Mouse (Mus musculus) forebrain, embryonic 10.5 days (tissue): ENCODE measurements around the gene Wsb2. TPM values are rescaled to one million over a fixed set of nuclear protein-coding genes. Genes with fewer than 3 reads are reported as not detected.
"Not testable (repeated sequence)": the region's sequence is repeated elsewhere in the genome, so short reads cannot be mapped to it uniquely, and the experiment has no call there.

ENCODE experiments used
- DNase-seq: peaks from one replicate; pipeline ENCODE4 v3.0.0-alpha.2; 2017; ENCODE audit warnings: low spot score; ENCODE audit errors: extremely low spot score
- H3K27ac ChIP-seq: fragments of 300-500 bp; sonication (generic); 2 replicates; pipeline ENCODE4 v1.5.1; 2016; ENCODE audit warnings: mild to moderate bottlenecking
- H3K27me3 ChIP-seq: fragments of 300-500 bp; sonication (generic); 2 replicates; pipeline ENCODE4 v1.6.1; 2016; ENCODE audit warnings: mild to moderate bottlenecking; ENCODE audit not compliant: poor library complexity, severe bottlenecking
- H3K36me3 ChIP-seq: fragments of 300-500 bp; sonication (generic); replicated peaks from 2 replicates; pipeline ENCODE4 v1.6.1; 2016; ENCODE audit warnings: mild to moderate bottlenecking, moderate library complexity
- H3K4me1 ChIP-seq: fragments of 300-500 bp; sonication (generic); 2 replicates; pipeline ENCODE4 v1.6.1; 2016
- H3K4me3 ChIP-seq: fragments of 300-500 bp; sonication (generic); 2 replicates; pipeline ENCODE4 v1.5.1; 2016; ENCODE audit warnings: mild to moderate bottlenecking, moderate library complexity
- H3K9me3 ChIP-seq: fragments of 300-500 bp; sonication (generic); 2 replicates; pipeline ENCODE4 v1.6.1; 2016; ENCODE audit warnings: mild to moderate bottlenecking, moderate library complexity
- WGBS: fragments of 180-500 bp; shearing (Covaris S2); methylation state at CpG from one replicate; pipeline ENCODE4 v1.1.7; 2016; 5-methylcytosine and 5-hydroxymethylcytosine counted together
- polyA plus RNA-seq: library from polyadenylated mRNA; unstranded; fragments of >200 nt; fragmentation: Nextera tagmentation; extraction: Ambion mirVana; gene quantifications from 2 replicates; pipeline ENCODE4 v1.2.1, GENCODE M21; 2016

The Wsb2 gene
- polyA plus RNA-seq, 1 experiment from 2014 or later, result 45.4 TPM

DNA sequence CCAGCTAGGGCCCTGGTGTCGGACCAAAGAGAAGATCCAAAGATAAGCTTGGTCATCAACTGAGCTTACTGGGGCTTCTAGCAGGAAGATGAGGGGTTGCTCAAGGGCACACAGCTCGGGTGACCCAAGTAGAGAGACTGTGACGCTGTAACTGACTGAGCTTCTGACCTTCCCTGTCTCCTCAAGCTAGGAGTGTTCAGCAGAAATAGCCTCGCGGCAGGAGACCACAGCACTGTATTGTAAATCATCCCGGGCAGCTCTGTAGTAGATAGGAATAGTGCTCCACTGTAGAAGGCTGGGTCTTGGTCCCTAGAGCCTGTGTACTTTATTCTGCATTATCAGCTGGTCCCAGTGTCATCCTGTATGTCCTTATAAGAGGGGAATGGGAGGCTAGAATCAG lies 15.2 kb upstream of the Wsb2 start:
- no peak overlapping the region for H3K27ac ChIP-seq
- peaks cover 1% of the 10 kb centered on the region; the same call in 1 of the 2 replicates for H3K9me3 ChIP-seq
- 83% methylated on average over 6 of the region's 6 CpGs for WGBS
- DNase-seq, result no peak
- no peaks in the 10 kb centered on the region for H3K27me3 ChIP-seq
- 0 out of 2 replicates have a peak, but pooled peaks cover 3% of the 10 kb centered on the region for H3K4me1 ChIP-seq
- H3K4me3 ChIP-seq, result no peak overlapping the region
- H3K36me3 ChIP-seq, result peaks cover 8% of the 10 kb centered on the region

DNA sequence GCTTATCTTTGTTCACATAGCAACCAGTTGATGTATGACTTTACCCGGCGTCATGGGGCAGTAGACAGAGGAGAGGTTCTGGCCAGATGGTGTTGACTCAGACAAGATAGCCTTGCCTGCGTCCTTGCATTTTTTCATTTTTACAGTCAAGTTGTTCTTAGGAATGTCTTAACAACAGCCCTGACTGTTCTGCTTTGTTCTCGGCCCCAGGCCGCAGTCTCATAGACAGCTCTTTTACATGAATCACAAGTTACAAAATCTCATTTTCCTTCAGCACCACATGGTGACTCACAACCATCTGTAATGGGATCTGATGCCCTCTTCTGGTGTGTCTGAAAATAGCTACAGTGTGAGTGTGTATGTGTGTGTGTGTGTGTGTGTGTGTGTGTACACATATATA lies 12.6 kb upstream of the Wsb2 start:
- not testable (repeated sequence) for H3K27ac ChIP-seq, H3K9me3 ChIP-seq, DNase-seq, H3K27me3 ChIP-seq, H3K4me3 ChIP-seq
- Histone ChIP-seq H3K4me1 (peaks cover 11% of the 10 kb centered on the region), H3K36me3 (peaks cover 11% of the 10 kb centered on the region)
- WGBS, result 93% methylated on average over 5 of the region's 5 CpGs

DNA sequence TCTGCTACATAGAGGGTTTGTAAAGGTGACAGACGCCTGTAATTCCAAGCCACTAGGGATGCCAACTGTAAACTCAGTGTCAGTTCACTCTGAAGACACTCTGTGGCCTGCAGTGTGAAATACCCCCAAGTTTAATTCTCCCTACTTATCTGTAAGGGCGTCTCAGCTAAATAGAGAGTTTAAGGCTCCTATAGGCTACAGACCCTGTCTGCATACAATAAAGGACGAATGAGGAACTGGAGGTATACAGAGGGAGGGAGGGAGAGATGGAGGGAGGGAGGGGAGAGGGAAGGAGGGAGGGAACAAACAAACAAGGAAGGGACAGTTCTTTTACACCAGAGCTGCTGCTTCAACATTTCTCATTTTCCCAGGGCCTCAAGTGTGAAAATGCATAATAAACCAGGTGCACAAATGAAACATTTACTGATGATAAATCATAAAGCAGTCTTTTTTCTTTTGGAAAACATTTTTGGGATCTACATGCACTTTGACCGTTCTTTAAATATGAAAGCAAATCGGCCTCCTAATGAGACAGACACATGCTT lies 11.6 kb upstream of the Wsb2 start:
- peaks cover 9% of the 10 kb centered on the region for H3K36me3 ChIP-seq
- no peak for DNase-seq
- H3K27me3 ChIP-seq, result no peaks in the 10 kb centered on the region
- 0 out of 2 replicates have a peak, but pooled peaks cover 5% of the 10 kb centered on the region for H3K9me3 ChIP-seq
- 78% methylated on average over 5 of the region's 5 CpGs for WGBS
- peaks cover 15% of the 10 kb centered on the region for H3K4me1 ChIP-seq
- no peak overlapping the region for H3K4me3 ChIP-seq
- no peak overlapping the region for H3K27ac ChIP-seq

DNA sequence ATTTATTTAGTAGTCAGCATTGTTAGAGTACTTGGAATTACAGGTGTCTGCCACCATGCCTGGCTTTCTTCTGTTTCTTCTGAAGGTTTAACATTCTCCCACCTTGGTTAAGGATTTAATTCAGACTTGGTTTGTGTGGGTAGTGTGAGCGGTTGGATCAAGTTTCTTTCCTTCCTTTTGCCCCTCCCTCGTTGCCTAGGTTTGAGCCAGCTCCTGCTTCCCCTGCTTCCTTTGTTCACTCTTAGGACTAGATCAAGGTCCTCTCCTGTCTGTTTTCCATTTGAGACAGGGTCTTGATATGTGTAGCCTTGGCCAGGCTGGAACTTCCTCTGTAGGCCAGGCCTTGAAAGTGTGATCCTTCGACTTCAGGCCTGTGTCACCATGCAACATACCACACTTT lies 10.8 kb upstream of the Wsb2 start:
- no peak for DNase-seq
- 67% methylated on average over 3 of the region's 3 CpGs for WGBS

DNA sequence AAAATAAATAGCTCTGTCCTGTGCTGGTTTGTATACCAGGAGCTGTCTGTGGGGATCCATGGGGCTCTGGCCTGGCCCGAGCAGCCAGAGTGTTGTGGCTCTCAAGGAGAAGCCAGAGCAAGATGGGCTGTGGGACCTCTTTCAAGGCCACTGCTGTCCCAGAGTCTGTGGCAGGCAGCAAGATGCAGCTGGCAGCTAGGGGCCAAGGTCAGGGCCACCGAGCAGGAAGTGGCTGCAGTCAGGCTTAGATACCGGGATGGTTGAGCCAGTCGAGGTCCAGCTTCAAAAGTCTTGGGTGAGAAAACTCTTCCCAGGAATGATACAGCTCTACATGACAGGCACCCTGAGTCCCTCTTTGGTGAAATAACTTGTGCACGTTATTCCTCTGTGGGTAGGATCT lies 10.1 kb upstream of the Wsb2 start:
- no peak overlapping the region for H3K27ac ChIP-seq
- H3K4me1 ChIP-seq, result peaks cover 17% of the 10 kb centered on the region
- 82% methylated on average over 5 of the region's 5 CpGs for WGBS
- H3K9me3 ChIP-seq, result 0 out of 2 replicates have a peak, but pooled peaks cover 5% of the 10 kb centered on the region
- peaks cover 9% of the 10 kb centered on the region for H3K36me3 ChIP-seq
- H3K4me3 ChIP-seq, result no peak overlapping the region
- DNase-seq, result no peak
- no peaks in the 10 kb centered on the region for H3K27me3 ChIP-seq

More for the DNA sequence above, 10.8 kb upstream of the Wsb2 start:
- Histone ChIP-seq H3K36me3 (peaks cover 9% of the 10 kb centered on the region), H3K4me1 (peaks cover 17% of the 10 kb centered on the region), H3K27ac (no peak overlapping the region), H3K27me3 (no peaks in the 10 kb centered on the region), H3K9me3 (0 out of 2 replicates have a peak, but pooled peaks cover 5% of the 10 kb centered on the region), H3K4me3 (no peak overlapping the region)

DNA sequence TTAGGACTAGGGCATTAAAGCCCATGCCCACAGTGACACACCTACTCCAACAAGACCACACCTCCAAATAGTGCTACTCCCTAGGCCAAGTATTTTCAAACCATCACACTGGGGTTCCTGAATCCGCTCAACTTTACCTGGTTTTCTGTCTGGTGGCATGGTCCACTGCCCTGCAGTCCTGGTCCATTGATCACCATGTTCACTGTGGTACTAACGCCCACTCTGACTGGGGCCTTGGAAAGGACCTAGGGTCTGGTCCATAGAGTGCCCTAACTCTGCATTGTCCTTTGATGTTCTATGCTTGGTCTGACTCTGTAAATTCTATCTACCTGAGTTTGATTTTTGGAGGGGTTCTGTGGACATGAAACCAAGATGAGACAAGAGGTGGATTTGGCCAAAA lies 9.3 kb upstream of the Wsb2 start:
- Histone ChIP-seq H3K4me1 (peaks cover 17% of the 10 kb centered on the region), H3K36me3 (peaks cover 9% of the 10 kb centered on the region), H3K4me3 (peak overlapping the region; percentile 11), H3K27me3 (no peaks in the 10 kb centered on the region), H3K9me3 (0 out of 2 replicates have a peak, but pooled peaks cover 5% of the 10 kb centered on the region), H3K27ac (peak overlapping the region; percentile 56; the same call in 1 of the 2 replicates)
- 92% methylated on average over 2 of the region's 2 CpGs for WGBS
- DNase-seq, result no peak

DNA sequence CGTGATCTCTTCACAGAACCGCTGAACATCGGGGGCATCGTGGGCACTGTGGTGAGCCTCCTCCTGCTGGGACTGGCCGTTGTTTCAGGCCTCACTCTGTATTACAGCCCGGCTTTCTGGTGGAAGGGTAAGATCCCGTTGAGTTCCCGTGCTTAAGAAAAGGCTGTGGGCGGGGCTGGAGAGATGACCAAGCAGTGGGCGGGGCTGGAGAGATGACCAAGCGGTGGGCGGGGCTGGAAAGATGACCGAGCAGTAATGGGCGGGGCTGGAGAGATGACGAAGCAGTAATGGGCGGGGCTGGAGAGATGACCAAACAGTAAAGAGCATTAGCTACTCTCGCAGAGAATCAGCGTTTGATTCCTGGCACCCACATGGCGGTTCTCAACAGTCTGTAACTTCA lies 8.8 kb upstream of the Wsb2 start:
- Histone ChIP-seq H3K4me3 (peak overlapping the region; percentile 11), H3K36me3 (peaks cover 9% of the 10 kb centered on the region), H3K9me3 (0 out of 2 replicates have a peak, but pooled peaks cover 5% of the 10 kb centered on the region), H3K4me1 (peaks cover 17% of the 10 kb centered on the region), H3K27me3 (no peaks in the 10 kb centered on the region), H3K27ac (peak overlapping the region; percentile 56; the same call in 1 of the 2 replicates)
- 26% methylated on average over 19 of the region's 19 CpGs for WGBS
- peak; percentile 82 for DNase-seq

DNA sequence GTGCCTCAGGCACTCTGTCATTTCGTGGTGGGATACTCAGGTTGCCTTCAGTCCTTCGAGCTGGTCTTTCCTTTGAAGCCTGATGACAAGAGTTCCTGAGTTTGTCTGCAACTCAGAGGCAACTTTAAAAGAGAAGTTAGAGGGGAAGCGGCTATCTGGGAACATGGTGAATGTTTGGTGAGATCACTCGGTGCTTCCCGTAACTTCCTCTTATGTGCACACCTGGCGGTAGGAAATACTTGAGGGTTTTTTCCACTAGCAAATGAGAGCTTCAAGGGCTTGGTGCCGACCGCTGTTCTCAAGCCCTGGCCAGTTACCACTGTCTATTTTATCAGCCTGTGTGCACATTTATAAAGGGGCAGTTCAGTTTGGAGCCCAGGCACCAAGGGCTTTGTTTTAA lies 3.0 kb upstream of the Wsb2 start:
- H3K4me3 ChIP-seq, result no peak overlapping the region
- DNase-seq, result no peak
- peaks cover 39% of the 10 kb centered on the region for H3K4me1 ChIP-seq
- H3K36me3 ChIP-seq, result 0 out of 2 replicates have a peak, but pooled peaks cover under 1% of the 10 kb centered on the region
- WGBS, result 84% methylated on average over 8 of the region's 8 CpGs
- no peaks in the 10 kb centered on the region for H3K9me3 ChIP-seq
- peaks cover 14% of the 10 kb centered on the region for H3K27me3 ChIP-seq
- H3K27ac ChIP-seq, result no peak overlapping the region

DNA sequence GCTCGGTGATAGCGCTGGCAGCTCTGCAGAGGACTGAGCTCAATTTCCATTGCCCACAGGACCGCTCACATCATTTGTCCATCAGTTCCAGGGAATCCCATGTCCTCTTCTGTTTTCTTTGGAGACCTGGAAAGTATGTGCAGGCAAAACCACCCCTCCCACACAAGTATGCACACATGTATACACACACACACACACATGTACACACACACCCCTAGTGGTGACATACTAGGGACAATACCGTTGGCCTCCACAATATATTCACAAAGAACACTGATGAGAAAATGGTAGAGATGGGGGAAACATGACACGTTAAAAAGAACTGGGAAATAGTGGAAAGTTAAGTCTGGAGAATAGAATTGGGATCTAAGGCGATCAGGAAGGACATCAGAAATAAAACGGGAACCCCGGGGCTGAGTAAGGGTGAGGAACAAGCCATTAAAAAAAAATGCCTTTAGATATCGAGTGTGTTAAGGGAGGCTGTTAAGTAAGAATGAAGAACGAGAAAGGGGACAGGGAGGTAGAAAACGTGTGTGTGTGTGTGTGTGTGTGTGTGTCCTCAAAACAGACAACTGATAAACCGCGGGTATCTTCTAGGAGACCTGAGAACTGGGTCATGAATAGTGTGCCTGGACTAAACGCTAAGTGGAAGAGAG lies 1.3 kb upstream of the Wsb2 start:
- no peaks in the 10 kb centered on the region for H3K36me3 ChIP-seq
- peaks cover 50% of the 10 kb centered on the region for H3K4me1 ChIP-seq
- H3K9me3 ChIP-seq, result no peaks in the 10 kb centered on the region
- peaks cover 14% of the 10 kb centered on the region for H3K27me3 ChIP-seq
- peak overlapping the region; percentile 94; the same call in 1 of the 2 replicates for H3K27ac ChIP-seq
- no peak for DNase-seq
- peak overlapping the region; percentile 95 for H3K4me3 ChIP-seq
- 61% methylated on average over 14 of the region's 14 CpGs for WGBS

DNA sequence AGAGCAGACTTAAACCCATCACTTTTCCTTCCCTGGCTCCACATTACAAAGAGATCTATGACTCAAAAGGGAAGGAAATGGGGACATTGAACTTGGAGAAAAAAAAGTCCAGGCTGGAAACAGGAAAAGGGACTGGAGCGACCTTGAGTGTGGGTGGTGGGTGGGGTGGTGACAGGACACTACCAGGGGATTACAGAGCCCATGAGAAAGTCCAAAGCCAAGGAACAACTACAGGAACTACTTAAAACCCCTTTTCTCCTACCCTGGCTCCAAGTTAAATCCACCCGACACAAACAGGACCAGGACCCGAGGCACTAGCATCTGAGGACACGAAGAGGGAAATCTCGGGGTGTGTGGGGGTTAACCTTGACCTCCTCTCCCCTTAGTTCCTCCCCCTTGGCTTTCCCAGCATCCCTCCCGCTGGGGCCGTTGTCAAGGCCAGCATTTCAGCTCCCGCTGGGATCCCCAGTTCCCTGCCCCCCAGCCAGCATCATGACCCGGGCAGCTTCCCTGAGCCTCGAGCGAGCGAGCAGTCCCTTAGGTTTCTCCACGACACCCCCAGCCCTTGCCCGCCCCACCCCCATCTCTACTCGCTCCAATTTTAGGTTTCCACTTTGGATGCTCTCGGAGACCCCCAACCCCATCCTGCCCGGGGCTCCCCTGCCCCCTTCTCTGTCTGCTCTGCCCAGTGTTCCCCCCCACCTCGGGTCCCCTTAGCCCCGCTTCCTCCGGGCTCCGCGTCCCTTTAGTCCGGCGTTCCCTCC lies 557 bp upstream of the Wsb2 start:
- H3K4me1 ChIP-seq, result peaks cover 58% of the 10 kb centered on the region
- no peaks in the 10 kb centered on the region for H3K36me3 ChIP-seq
- H3K27me3 ChIP-seq, result peaks cover 14% of the 10 kb centered on the region
- peak overlapping the region; percentile 94 for H3K27ac ChIP-seq
- peak overlapping the region; percentile 95 for H3K4me3 ChIP-seq
- H3K9me3 ChIP-seq, result no peaks in the 10 kb centered on the region
- peak; percentile 54 for DNase-seq
- under 1% methylated on average over 23 of the region's 24 CpGs for WGBS

DNA sequence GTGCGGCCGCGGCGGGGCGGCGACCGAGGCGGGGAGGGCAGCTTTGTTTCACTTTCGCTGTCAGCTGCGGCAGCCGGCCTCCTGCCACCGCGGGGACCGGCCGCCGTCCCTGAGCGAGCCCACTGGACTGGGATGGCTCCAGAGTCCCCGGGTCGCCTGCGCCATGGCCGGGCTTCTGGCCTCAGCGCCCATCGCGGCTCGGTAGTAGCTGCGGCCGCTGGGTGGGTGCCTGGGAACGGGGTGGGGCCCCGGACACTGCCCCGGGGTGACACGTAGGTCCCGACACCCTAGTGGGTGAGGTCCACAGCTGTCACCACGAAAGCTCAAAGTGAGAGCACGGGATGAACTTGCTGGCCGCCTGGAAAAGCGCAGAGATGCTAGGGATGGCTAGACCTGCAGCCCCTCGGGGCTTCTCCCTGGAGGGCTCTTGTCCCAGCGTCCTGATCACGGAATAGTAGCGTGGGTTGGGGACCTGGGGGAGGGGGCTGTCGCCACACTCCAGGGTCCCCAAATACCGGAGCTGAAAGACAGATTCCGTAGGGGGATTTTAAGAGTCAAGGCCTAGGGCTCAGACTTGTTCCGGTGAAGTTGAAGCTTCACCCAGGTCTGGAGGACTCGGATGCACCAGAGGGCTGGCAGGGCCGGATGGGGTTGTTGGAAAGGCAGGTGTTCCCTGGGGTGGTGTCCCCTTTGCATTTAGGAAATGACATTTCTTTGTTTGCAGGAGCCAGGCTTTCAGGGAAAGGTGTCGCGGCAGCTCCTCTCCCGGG lies 559 bp downstream of the Wsb2 start:
- WGBS, result under 1% methylated on average over 49 of the region's 49 CpGs
- H3K4me1 ChIP-seq, result peaks cover 69% of the 10 kb centered on the region
- DNase-seq, result peak; percentile 49

DNA sequence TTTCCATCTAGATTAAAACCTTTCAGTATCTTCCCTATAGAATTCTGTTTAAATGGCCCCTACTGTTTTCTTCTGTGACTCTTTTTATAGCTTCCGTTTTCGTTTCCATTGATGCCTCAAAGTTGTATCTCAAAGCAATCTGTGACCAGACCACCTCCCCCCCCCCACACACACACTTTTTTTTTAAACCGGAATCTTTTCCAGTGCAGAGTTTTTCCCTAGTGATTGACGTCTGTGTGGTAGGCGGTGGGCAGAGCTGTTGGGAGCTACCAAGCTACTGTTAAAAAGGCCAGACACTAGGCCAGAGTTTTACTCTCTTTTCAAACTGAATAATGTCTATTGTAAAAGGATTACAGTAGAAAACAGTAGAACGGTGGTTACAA lies 1.1 kb downstream of the Wsb2 start:
- Histone ChIP-seq H3K4me3 (peak overlapping the region; percentile 95), H3K36me3 (peaks cover under 1% of the 10 kb centered on the region), H3K4me1 (peaks cover 75% of the 10 kb centered on the region), H3K27me3 (peaks cover 14% of the 10 kb centered on the region), H3K9me3 (no peaks in the 10 kb centered on the region), H3K27ac (peak overlapping the region; percentile 94)
- WGBS, result 15% methylated on average over 6 of the region's 6 CpGs
- DNase-seq, result no peak

More for the DNA sequence above, 559 bp downstream of the Wsb2 start:
- Histone ChIP-seq H3K27me3 (peaks cover 14% of the 10 kb centered on the region), H3K27ac (peak overlapping the region; percentile 94), H3K9me3 (no peaks in the 10 kb centered on the region), H3K4me3 (peak overlapping the region; percentile 95), H3K36me3 (no peaks in the 10 kb centered on the region)
